8 mouse cellular contexts compared by ENCODE assay signal in the genomic region with DNA sequence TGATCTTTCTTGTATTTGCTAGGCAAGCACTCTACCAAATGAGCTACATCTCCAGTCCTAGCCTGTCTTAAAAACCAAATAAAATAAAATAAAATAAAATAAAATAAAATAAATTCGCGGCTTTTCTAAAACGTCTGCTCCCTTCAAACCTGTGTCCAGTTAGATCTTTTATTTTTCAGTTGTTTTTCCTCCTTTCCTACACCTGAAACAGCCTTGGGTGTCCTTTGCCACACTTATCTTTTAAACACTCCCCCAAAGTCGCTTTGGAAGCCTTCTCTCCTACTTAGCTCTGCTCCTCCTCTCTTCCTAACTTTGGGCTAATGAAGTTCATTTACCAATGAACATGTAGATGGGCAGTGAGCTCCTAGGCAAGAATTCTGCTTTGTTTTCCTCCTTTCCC. TPM values are rescaled to one million over a fixed set of nuclear protein-coding genes. Genes with fewer than 3 reads are reported as not detected.
A peak's percentile ranks its signal among the peaks of the same experiment; 100 is the strongest.
DNase-seq lines count a peak whose midpoint lies in the region; ATAC-seq and TF ChIP-seq lines count a peak whose summit lies in the region.

TSS of gene Ctps2 (plus strand) at position 301 of the 400 bp plus-strand sequence.

- peak within 1 kb of the TSS; percentile 50 for H3K4me3 ChIP-seq in lung, postnatal 0 days (ENCODE audit: low read depth, low read length)
- peak within 1 kb of the TSS; percentile 56 for H3K4me3 ChIP-seq in embryonic facial prominence, embryonic 11.5 days (ENCODE audit: low read depth, low read length)
- H3K4me3 ChIP-seq in limb, embryonic 13.5 days, result peak within 1 kb of the TSS; percentile 63
- peak within 1 kb of the TSS; percentile 66 for H3K4me3 ChIP-seq in olfactory bulb, adult 2 months (ENCODE audit: insufficient read depth, low read depth, low read length)

- H3K4me2 ChIP-seq in lung, postnatal 0 days (replicated peaks; ENCODE audit: low read depth, low read length), result peak within 1 kb of the TSS; percentile 61
- H3K4me2 ChIP-seq in embryonic facial prominence, embryonic 11.5 days (ENCODE audit: low read depth, low read length), result peak within 1 kb of the TSS; percentile 60
- peak within 1 kb of the TSS; percentile 67 for H3K4me2 ChIP-seq in limb, embryonic 13.5 days (replicated peaks)

- H3K4me1 ChIP-seq in lung, postnatal 0 days (ENCODE audit: insufficient read depth, low read depth, low read length), result no peaks in the 10 kb centered on the region
- H3K4me1 ChIP-seq in embryonic facial prominence, embryonic 11.5 days (ENCODE audit: control insufficient read depth, insufficient read depth, low read length), result no peaks in the 10 kb centered on the region
- H3K4me1 ChIP-seq in limb, embryonic 13.5 days, result peaks cover 4% of the 10 kb centered on the region; the same call in 1 of the 2 replicates
- no peaks in the 10 kb centered on the region for H3K4me1 ChIP-seq in olfactory bulb, adult 2 months (ENCODE audit: control insufficient read depth, insufficient read depth, low read length)

- TF ChIP-seq EP300 in lung, postnatal 0 days (IDR thresholded peaks at IDR 0.05), result no peak

- peak within 1 kb of the TSS; percentile 87 for H3K27ac ChIP-seq in lung, postnatal 0 days (ENCODE audit: low read length)
- H3K27ac ChIP-seq in embryonic facial prominence, embryonic 11.5 days (replicated peaks; ENCODE audit: low read depth, low read length), result no peak within 1 kb of the TSS; the same call in 1 of the 2 replicates
- peak within 1 kb of the TSS; percentile 84 for H3K27ac ChIP-seq in limb, embryonic 13.5 days
- peak within 1 kb of the TSS; percentile 66 for H3K27ac ChIP-seq in olfactory bulb, adult 2 months (ENCODE audit: insufficient read depth, low read depth, low read length)

- peak within 1 kb of the TSS; percentile 54 for H3K9ac ChIP-seq in lung, postnatal 0 days (replicated peaks; ENCODE audit: low read depth)
- H3K9ac ChIP-seq in embryonic facial prominence, embryonic 11.5 days (replicated peaks; ENCODE audit: low read length), result peak within 1 kb of the TSS; percentile 65
- H3K9ac ChIP-seq in limb, embryonic 13.5 days, result peak within 1 kb of the TSS; percentile 73

- H3K27me3 ChIP-seq in lung, postnatal 0 days (replicated peaks; ENCODE audit: insufficient read depth, low read length), result no peaks in the 10 kb centered on the region
- H3K27me3 ChIP-seq in embryonic facial prominence, embryonic 11.5 days (ENCODE audit: control insufficient read depth, insufficient read depth, low read length), result no peaks in the 10 kb centered on the region
- no peaks in the 10 kb centered on the region; the same call in 1 of the 2 replicates for H3K27me3 ChIP-seq in limb, embryonic 13.5 days

- H3K9me3 ChIP-seq in lung, postnatal 0 days (ENCODE audit: low read length), result no peaks in the 10 kb centered on the region
- H3K9me3 ChIP-seq in embryonic facial prominence, embryonic 11.5 days (replicated peaks; ENCODE audit: control insufficient read depth, low read length), result no peaks in the 10 kb centered on the region
- no peaks in the 10 kb centered on the region for H3K9me3 ChIP-seq in limb, embryonic 13.5 days

- TF ChIP-seq POLR2A in olfactory bulb, adult 2 months (IDR thresholded peaks at IDR 0.05; ENCODE audit: insufficient read depth, low read depth, low read length), result no peak

- intact Hi-C loops in heart, postnatal 25 days (cut with DNase I), result no loop called here

- TF ChIP-seq CTCF in lung, postnatal 0 days (IDR thresholded peaks at IDR 0.05), result no peak
- no peak for TF ChIP-seq CTCF in olfactory bulb, adult 2 months (IDR thresholded peaks at IDR 0.05; ENCODE audit: insufficient read depth, low read depth, low read length)

- ATAC-seq in lung, postnatal 0 days, result no peak
- no peak for ATAC-seq in embryonic facial prominence, embryonic 11.5 days (replicated peaks; ENCODE audit: insufficient number of reproducible peaks, low FRiP score, low TSS enrichment, low read depth)
- ATAC-seq in limb, embryonic 13.5 days (ENCODE audit: low FRiP score, low read depth), result no peak

- DNase-seq in lung, postnatal 0 days (ENCODE audit: low spot score), result no peak
- no peak for DNase-seq in lung, postnatal 36 days
- DNase-seq in embryonic facial prominence, embryonic 11.5 days (ENCODE audit: low spot score), result no peak
- DNase-seq in heart, postnatal 25 days (ENCODE audit: low spot score), result no peak
- no peak for DNase-seq in spleen, adult 18-20 months
- DNase-seq in kidney, adult 18-20 months, result no peak

- no peaks in the 10 kb centered on the region for H3K36me3 ChIP-seq in lung, postnatal 0 days (ENCODE audit: insufficient read depth, low read length)
- H3K36me3 ChIP-seq in embryonic facial prominence, embryonic 11.5 days (replicated peaks; ENCODE audit: control insufficient read depth, insufficient read depth, low read depth, low read length), result no peaks in the 10 kb centered on the region
- 0 out of 2 replicates have a peak, but pooled peaks cover 2% of the 10 kb centered on the region for H3K36me3 ChIP-seq in limb, embryonic 13.5 days

- 23% methylated on average over 4 of the region's 4 CpGs for WGBS in lung, postnatal 0 days
- 31% methylated on average over 4 of the region's 4 CpGs for WGBS in embryonic facial prominence, embryonic 11.5 days
- WGBS in limb, embryonic 13.5 days, result 21% methylated on average over 4 of the region's 4 CpGs
- 45% methylated on average over 4 of the region's 4 CpGs for WGBS in olfactory bulb, adult 2 months

RNA-seq across cellular contexts. Expression of gene Ctps2, which starts in this region (rescaled TPM):
- 62.0 and 73.1 TPM in 2 replicates for polyA plus RNA-seq in lung, postnatal 0 days (2015; fragmentation: Nextera tagmentation; extraction: Ambion mirVana)
- polyA plus RNA-seq in embryonic facial prominence, embryonic 11.5 days (2014; fragmentation: Nextera tagmentation; extraction: Ambion mirVana), result 115 and 129 TPM in 2 replicates
- total RNA-seq in heart, postnatal 25 days (2021), result 10 to 100 TPM; 12.7 to 17.2 TPM
- polyA plus RNA-seq in limb, embryonic 13.5 days (2015; fragmentation: Nextera tagmentation; extraction: Ambion mirVana), result 111 and 116 TPM in 2 replicates
- not detected in 2 replicates for polyA plus RNA-seq in olfactory bulb, adult 2 months (2012; ENCODE audit: insufficient read depth, insufficient read length, low replicate concordance, missing spikeins)
